Mouse (Mus musculus): ENCODE data around the gene Cpox.
"Not testable (repeated sequence)": the region's sequence is repeated elsewhere in the genome, so short reads cannot be mapped to it uniquely, and the experiment has no call there.

Cpox gene

GRCm38 (mm10) chr16:58669917-58670630, at the start of gene Cpox:
Gene Cpox (plus strand): TSS chr16:58670292.
- DNase-seq (ENCODE audit: low read depth, low spot score): peak; percentile 96

- no peak for DNase-seq (ENCODE audit: low read depth, low spot score)
These were observed 47.7 kb upstream of the Cpox start for GRCm38 (mm10) chr16:58622377-58622776.

- no peak for DNase-seq (ENCODE audit: low read depth, low spot score)
These were observed 47.0 kb upstream of the Cpox start for GRCm38 (mm10) chr16:58623114-58623513.

- DNase-seq (ENCODE audit: low read depth, low spot score): peak; percentile 61
These were observed 46.1 kb upstream of the Cpox start for GRCm38 (mm10) chr16:58623944-58624343.

GRCm38 (mm10) chr16:58627597-58628335, 42.3 kb upstream of the Cpox start:
- DNase-seq (ENCODE audit: low read depth, low spot score): no peak

- no peak for DNase-seq (ENCODE audit: low read depth, low spot score)
These were observed 41.8 kb upstream of the Cpox start for GRCm38 (mm10) chr16:58628336-58628680.

- no peak for DNase-seq (ENCODE audit: low read depth, low spot score)
These were observed 41.1 kb upstream of the Cpox start for GRCm38 (mm10) chr16:58628968-58629367.

GRCm38 (mm10) chr16:58629736-58630135, 40.4 kb upstream of the Cpox start:
- no peak for DNase-seq (ENCODE audit: low read depth, low spot score)

- no peak for DNase-seq (ENCODE audit: low read depth, low spot score)
These were observed 34.2 kb upstream of the Cpox start for GRCm38 (mm10) chr16:58635866-58636265.

GRCm38 (mm10) chr16:58637448-58637847, 32.6 kb upstream of the Cpox start:
- DNase-seq (ENCODE audit: low read depth, low spot score): no peak

GRCm38 (mm10) chr16:58638016-58638415, 32.1 kb upstream of the Cpox start:
- no peak for DNase-seq (ENCODE audit: low read depth, low spot score)

GRCm38 (mm10) chr16:58638689-58639175, 31.4 kb upstream of the Cpox start, which contains the start of gene E330017A01Rik:
Gene E330017A01Rik (minus strand): TSS chr16:58638739.
- DNase-seq (ENCODE audit: low read depth, low spot score): no peak

- DNase-seq (ENCODE audit: low read depth, low spot score): peak; percentile 42
These were observed 20.1 kb upstream of the Cpox start for GRCm38 (mm10) chr16:58649979-58650378.

- DNase-seq (ENCODE audit: low read depth, low spot score): no peak
These were observed 14.3 kb upstream of the Cpox start for GRCm38 (mm10) chr16:58655751-58656150.

GRCm38 (mm10) chr16:58656526-58656925, 13.6 kb upstream of the Cpox start:
- no peak for DNase-seq (ENCODE audit: low read depth, low spot score)

GRCm38 (mm10) chr16:58658668-58659067, 11.4 kb upstream of the Cpox start:
- DNase-seq (ENCODE audit: low read depth, low spot score): no peak

- no peak for DNase-seq (ENCODE audit: low read depth, low spot score)
These were observed 8.3 kb upstream of the Cpox start for GRCm38 (mm10) chr16:58661826-58662225.

- no peak for DNase-seq (ENCODE audit: low read depth, low spot score)
These were observed 7.8 kb upstream of the Cpox start for GRCm38 (mm10) chr16:58662287-58662791.

GRCm38 (mm10) chr16:58663021-58663420, 7.1 kb upstream of the Cpox start:
- peak; percentile 25 for DNase-seq (ENCODE audit: low read depth, low spot score)

- no peak for DNase-seq (ENCODE audit: low read depth, low spot score)
These were observed 6.3 kb upstream of the Cpox start for GRCm38 (mm10) chr16:58663816-58664215.

GRCm38 (mm10) chr16:58665137-58665536, 5.0 kb upstream of the Cpox start:
- not testable (repeated sequence) for DNase-seq (ENCODE audit: low read depth, low spot score)

- not testable (repeated sequence) for DNase-seq (ENCODE audit: low read depth, low spot score)
These were observed 3.4 kb upstream of the Cpox start for GRCm38 (mm10) chr16:58666681-58667080.

- DNase-seq (ENCODE audit: low read depth, low spot score): no peak
These were observed 1.5 kb upstream of the Cpox start for GRCm38 (mm10) chr16:58668586-58668985.

Data from brain, adult 2 months (tissue).